Mouse (Mus musculus): ENCODE results near the gene Lrrc25.

DNA sequence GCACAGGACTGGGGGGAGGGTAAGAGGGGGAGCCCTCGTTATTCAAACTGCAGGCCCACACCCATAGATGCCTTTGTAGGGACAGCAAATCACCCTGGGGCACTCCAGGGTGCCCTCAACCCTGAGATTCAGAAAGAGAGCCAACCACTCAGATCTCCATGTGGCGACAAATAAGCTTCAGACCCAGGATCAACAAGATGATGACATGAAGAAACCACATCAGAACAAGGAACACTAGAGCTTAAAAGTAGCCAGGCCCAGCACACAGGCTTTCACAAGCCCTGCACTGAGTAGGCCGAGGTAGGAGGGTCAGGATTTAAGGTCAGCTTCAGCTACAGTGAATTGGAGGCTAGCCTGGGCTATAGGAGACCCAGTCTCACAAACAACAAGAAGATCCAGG is 33.0 kb downstream of the Lrrc25 start:
- TF ChIP-seq CTCF (conservative IDR thresholded peaks at IDR 0.05; ENCODE audit: insufficient read depth, insufficient read length, low read depth, low read length) (no peak), POLR2A (IDR thresholded peaks at IDR 0.05; ENCODE audit: low read depth, low read length) (no peak)
